Mouse (Mus musculus) bone marrow macrophage, adult 2 months (primary cell): ENCODE results near the gene Cpt2. TPM values are rescaled to one million over a fixed set of nuclear protein-coding genes. Genes with fewer than 3 reads are reported as not detected.

Experiments used
- H3K27ac ChIP-seq: 2 replicates; pipeline ENCODE4 v1.5.1; 2012; ENCODE audit warnings: low read depth, low read length; ENCODE audit not compliant: insufficient read depth
- H3K4me1 ChIP-seq: 2 replicates; pipeline ENCODE4 v1.6.1; 2012; ENCODE audit warnings: low read length; ENCODE audit not compliant: control insufficient read depth, insufficient read depth
- H3K4me3 ChIP-seq: 2 replicates; pipeline ENCODE4 v1.5.1; 2012; ENCODE audit warnings: mild to moderate bottlenecking, low read length, moderate library complexity; ENCODE audit not compliant: insufficient read depth
- CTCF ChIP-seq: IDR thresholded peaks from 2 replicates; pipeline ENCODE4 v1.5.1; 2012; ENCODE audit warnings: low read depth, mild to moderate bottlenecking, low read length, moderate library complexity
- POLR2A ChIP-seq: IDR thresholded peaks from 2 replicates; pipeline ENCODE4 v1.6.1; 2012; ENCODE audit warnings: mild to moderate bottlenecking, low read depth, low read length, borderline replicate concordance
- polyA plus RNA-seq: library from polyadenylated mRNA; stranded (reverse); fragments of >200 nt; gene quantifications from 2 replicates; pipeline ENCODE4 v1.2.4, GENCODE M21; 2012; ENCODE audit not compliant: missing spikeins, insufficient read depth, insufficient read length

Cpt2 gene
- polyA plus RNA-seq, 1 experiment: 27.6 TPM

GRCm38 (mm10) chr4:107889731-107890432 is 33.5 kb downstream of the Cpt2 start, which contains the start of gene 0610037L13Rik:
0610037L13Rik (plus strand) TSS chr4:107889813.
- H3K27ac ChIP-seq: peak within 1 kb of the TSS; percentile 63
- no peak for TF ChIP-seq CTCF
- 0 out of 2 replicates have a peak, but pooled peaks have one; percentile 36 for TF ChIP-seq POLR2A
- H3K4me3 ChIP-seq: peak within 1 kb of the TSS; percentile 81
- peaks cover 3% of the 10 kb centered on the region; the same call in 1 of the 2 replicates for H3K4me1 ChIP-seq

DNA sequence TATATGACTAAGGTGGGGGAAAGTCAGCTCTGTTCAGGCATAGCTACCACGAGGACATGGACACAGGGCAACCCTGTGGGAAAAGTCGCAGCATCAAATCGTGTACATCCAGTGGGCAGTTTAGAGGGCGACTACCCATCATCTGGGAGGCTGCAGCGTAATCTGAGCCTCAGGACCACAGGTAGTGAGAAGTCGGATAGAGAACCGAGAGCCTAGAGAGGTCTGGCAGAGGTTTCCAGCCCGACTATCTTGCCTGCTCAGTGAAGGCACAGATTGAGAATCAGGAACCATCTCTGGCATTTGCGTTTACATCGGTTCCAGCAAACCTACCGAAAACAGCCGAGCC is 34.1 kb downstream of the Cpt2 start:
- no peak overlapping the region; the same call in 1 of the 2 replicates for H3K27ac ChIP-seq
- no peak for TF ChIP-seq POLR2A
- TF ChIP-seq CTCF: no peak
- H3K4me3 ChIP-seq: peak overlapping the region; percentile 81
- peaks cover 3% of the 10 kb centered on the region; the same call in 1 of the 2 replicates for H3K4me1 ChIP-seq

DNA sequence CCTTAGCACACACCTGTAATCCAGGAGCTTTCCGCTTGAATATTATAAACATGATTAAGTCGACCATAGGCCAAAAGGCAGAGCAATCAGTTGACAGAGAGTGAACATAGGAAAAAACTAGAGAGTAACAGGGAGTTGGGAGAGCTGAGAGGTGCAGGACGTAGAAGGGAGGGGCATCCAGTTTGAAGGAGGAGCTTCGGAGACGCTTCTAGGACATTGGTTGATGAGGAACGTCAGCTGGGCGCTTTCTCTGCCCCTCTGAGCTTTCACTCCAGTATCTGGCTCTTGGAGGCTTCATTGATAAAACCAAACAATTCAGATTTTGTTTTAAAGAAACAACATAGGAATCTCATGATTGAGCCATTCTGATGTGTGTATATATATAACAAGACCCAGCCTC is 37.0 kb downstream of the Cpt2 start:
- no peak overlapping the region for H3K4me3 ChIP-seq
- peaks cover 3% of the 10 kb centered on the region; the same call in 1 of the 2 replicates for H3K4me1 ChIP-seq
- no peak overlapping the region for H3K27ac ChIP-seq
- TF ChIP-seq CTCF (no peak), POLR2A (no peak)

- Histone ChIP-seq H3K4me3 (no peak overlapping the region), H3K4me1 (peaks cover 4% of the 10 kb centered on the region), H3K27ac (no peak overlapping the region)
- TF ChIP-seq POLR2A (no peak), CTCF (no peak)
Observed at GRCm38 (mm10) chr4:107881631-107882030, 41.8 kb downstream of the Cpt2 start.

DNA sequence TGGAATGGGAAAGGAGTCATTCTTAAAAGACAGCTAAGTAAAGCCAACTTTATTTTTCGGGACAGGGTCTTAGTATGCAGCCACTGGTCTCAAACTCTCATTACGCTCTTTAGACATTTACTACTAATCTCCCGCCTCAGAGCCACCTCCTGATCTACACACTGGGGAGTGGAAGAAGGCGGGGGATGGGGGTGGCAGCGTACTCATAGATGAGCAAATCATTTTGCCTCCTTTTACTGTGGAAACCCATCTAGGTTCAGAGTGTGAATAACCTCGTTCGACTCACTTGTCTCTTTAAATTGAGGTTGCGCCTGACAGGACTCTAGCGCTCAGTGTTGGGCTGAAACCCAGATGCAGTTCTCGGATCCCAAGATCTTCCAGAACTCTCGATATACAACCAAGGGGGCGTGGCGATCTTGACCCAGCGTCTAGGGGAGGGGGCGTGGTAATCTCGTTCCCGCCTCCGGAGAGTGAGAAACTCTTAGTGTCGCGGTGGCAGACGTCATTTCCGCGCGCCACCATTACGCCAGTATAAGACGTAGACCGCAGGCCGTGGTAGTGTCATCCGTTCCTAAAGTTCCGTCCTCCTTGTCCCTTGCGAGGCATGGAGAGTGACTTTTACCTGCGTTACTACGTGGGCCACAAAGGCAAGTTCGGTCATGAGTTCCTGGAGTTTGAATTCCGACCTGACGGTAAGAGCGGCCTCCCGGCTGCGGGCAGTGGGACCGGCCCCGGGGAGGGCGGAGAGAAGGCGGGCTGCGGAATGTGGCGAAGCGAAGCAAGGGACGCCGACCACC is 44.0 kb downstream of the Cpt2 start, which contains the start of gene Magoh:
Gene Magoh, plus strand, starts transcription at position 502 of the 797 bp plus-strand sequence.
- peak within 1 kb of the TSS; percentile 53 for H3K27ac ChIP-seq
- peak within 1 kb of the TSS; percentile 73 for H3K4me3 ChIP-seq
- TF ChIP-seq CTCF: no peak
- no peak for TF ChIP-seq POLR2A
- H3K4me1 ChIP-seq: peaks cover 4% of the 10 kb centered on the region

DNA sequence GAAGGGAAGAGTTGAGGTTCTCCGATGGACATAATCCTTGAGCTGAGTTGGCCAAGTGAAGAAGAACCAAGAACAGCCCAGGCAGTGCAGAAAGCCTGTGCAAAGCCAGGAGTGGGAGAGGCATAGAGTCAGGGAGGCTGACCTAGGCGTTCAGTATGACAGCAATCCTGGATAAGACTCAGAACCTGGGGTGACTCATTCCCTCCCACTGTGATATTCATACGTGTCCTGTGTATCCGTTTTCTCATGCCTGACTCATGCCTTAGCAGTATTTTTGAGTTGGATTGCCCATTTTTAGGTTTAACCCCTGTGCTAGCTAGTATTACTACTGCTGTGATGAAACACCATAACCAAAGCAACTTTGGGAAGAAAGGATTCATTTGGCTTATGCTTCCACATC is 58.5 kb downstream of the Cpt2 start:
- H3K27ac ChIP-seq: no peak overlapping the region
- H3K4me1 ChIP-seq: no peaks in the 10 kb centered on the region
- H3K4me3 ChIP-seq: no peak overlapping the region
- no peak for TF ChIP-seq CTCF
- no peak for TF ChIP-seq POLR2A

- H3K27ac ChIP-seq: no peak overlapping the region
- H3K4me3 ChIP-seq: no peak overlapping the region
- TF ChIP-seq CTCF: no peak
- no peak for TF ChIP-seq POLR2A
- H3K4me1 ChIP-seq: no peaks in the 10 kb centered on the region
Observed at GRCm38 (mm10) chr4:107858995-107859394, 64.4 kb downstream of the Cpt2 start.

GRCm38 (mm10) chr4:107856958-107857686 is 66.3 kb downstream of the Cpt2 start:
- no peaks in the 10 kb centered on the region for H3K4me1 ChIP-seq
- no peak overlapping the region for H3K4me3 ChIP-seq
- H3K27ac ChIP-seq: no peak overlapping the region
- no peak for TF ChIP-seq CTCF

Other genes with a start within 250 kb of the Cpt2 start
- not detected in 2 replicates for gene Dmrtb1, start 239.4 kb downstream of the Cpt2 start, polyA plus RNA-seq
- gene Lrp8, start 121.3 kb downstream of the Cpt2 start, polyA plus RNA-seq: 2.6 and 4.0 TPM in 2 replicates
- gene Magoh, start 43.9 kb downstream of the Cpt2 start, polyA plus RNA-seq: 53.8 and 63.3 TPM in 2 replicates
- 33.9 and 39.2 TPM in 2 replicates for gene 0610037L13Rik, start 33.8 kb downstream of the Cpt2 start, polyA plus RNA-seq
- gene Slc1a7, start 44.7 kb upstream of the Cpt2 start, polyA plus RNA-seq: not detected in 2 replicates
- gene Podn, start 172.8 kb upstream of the Cpt2 start, polyA plus RNA-seq: not detected in 2 replicates
- gene Scp2, start 221.4 kb upstream of the Cpt2 start, polyA plus RNA-seq: 179 and 181 TPM in 2 replicates
- gene Echdc2, start 241.8 kb upstream of the Cpt2 start, polyA plus RNA-seq: not detected in 2 replicates